Mouse (Mus musculus) 416B (cell line): ENCODE measurements around the gene Ppm1g.

Experiments
- DNase-seq: peaks from one replicate; pipeline ENCODE4 v3.0.0; 2011; ENCODE audit warnings: low read depth

Gene Ppm1g

DNA sequence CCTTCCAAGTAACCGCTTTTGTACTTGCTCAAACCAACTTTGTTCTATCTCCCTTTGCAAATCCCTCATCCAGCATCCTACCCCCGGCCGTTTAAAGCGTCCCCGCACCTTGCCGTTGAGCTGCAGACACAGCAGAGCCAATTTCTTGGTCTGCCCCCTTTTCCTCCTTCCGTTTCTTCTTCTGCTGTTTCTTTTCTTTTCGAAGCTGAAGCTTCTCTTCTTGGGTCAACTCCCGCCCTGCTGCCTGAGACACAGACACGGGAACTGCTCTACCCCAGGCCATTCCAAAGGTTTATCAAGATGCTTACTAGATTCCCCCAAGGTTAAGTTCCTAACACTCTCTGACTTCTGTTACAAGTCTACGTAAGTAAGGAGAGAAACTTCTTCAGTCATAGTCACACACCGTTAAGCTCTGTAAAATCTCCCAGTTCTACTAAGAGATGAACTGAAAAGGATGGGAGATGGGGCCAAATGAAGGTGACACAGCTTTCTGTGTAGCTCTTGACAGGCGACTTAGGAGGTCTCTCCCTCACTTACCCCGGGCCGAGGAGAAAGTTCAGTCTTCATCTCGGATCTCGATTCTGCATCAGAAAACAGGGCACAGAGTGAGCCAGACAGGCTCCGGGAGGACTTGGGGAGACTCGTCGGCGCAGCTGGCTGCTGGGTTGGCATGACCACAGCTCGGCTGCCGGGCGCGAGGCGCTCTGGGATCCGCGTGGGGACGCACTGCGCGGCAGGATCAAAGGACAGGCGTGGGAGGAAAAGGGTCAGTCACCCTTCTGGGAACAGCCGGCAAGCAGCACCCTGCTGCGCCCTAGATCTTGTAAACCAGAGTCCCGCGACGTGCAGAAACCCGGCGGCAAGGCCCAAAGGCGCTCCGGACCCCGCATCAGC is 28.2 kb downstream of the Ppm1g start:
- DNase-seq: no peak

DNA sequence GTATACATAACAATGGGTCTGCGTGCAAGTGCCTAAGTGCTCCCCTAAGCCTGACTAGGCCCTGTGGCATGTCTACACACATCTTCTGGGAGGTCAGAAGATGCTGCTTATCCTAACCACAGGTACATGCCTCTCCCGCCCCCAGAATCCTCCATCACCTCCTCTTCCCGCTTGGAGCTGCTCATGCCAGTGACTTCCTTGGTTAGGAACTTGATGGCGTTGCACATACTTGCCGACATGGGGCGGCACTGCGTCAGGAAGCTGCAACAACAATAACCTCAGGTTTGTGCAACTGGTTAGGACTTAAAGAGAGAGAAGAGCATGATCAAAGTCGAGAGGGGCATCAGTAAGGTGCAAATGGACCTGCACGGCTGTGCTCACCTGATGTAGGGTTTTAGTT is 30.3 kb downstream of the Ppm1g start:
- DNase-seq: no peak

GRCm38 (mm10) chr5:31188223-31188840 is 32.2 kb downstream of the Ppm1g start:
- DNase-seq: peak; percentile 83

DNA sequence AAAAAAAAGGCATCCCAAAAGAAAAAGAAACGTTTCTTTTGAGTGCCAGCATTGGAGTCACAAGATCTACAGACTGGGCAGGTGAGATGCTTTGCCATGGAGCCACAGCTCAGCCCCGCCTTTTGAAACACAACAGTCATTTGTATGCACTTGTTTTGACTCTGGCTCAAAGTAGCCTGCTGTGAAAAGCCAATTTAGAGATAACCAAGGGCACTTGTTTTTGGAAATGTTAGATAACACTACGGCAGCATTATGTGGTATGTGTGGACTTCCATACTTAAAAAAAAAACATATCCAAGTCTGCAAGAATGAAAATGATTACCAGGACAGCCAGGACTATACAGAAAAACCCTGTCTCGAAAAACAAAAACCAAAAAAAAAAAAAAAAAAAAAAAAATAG is 36.8 kb downstream of the Ppm1g start:
- no peak for DNase-seq

DNA sequence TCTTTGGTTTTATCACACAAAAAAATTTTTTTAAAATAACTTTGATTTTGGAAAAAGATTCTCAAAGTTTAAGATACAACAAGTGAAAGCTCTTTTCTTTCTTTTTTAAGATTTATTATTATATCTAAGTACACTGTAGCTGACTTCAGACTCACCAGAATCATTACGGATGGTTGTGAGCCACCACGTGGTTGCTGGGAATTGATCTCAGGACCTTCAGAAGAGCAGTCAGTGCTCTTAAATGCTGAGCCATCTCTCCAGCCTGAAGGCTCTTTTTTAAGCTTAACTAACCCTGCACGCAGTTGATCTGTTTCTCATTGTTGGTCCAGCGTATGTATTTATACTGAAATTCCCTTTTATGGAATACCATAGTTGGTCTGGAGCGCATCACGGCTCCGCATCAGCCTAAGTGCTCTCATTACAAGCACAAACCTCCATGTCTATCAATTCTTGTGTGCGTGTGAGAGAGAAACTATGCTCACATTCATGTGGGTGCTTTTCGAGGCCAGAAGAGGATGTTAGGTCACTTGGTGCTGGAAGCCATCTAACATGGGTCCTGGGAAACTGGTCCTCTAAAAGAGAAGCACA is 39.2 kb downstream of the Ppm1g start:
- DNase-seq: no peak

GRCm38 (mm10) chr5:31179766-31180630 is 40.5 kb downstream of the Ppm1g start, which contains the start of the genes Gm29609 and Gtf3c2:
Gene Gm29609, minus strand, starts transcription at chr5:31179911.
Gene Gtf3c2, minus strand, starts transcription at chr5:31180144.
- peak; percentile 97 for DNase-seq

GRCm38 (mm10) chr5:31179301-31179765 is 41.2 kb downstream of the Ppm1g start:
- peak; percentile 84 for DNase-seq

GRCm38 (mm10) chr5:31168630-31169029 is 51.9 kb downstream of the Ppm1g start:
- no peak for DNase-seq

DNA sequence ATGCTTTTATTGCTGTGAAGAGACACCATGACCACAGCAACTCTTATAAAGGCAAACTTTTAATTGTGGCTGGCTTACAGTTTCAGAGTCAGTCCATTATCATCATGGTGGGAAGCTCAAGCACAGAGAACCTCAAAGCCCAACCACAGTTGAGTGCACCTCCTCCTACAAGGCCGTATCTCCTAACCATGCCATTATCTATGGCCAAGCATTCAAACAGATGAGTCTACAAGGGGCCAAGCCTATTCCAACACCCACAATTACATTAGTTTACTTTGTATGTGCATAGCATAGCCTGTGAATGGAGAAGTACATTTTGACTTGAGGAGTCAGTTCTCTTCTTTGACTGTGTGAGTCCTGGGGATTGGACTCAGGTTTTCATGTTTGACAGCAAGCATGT is 55.6 kb downstream of the Ppm1g start:
- DNase-seq: no peak

DNA sequence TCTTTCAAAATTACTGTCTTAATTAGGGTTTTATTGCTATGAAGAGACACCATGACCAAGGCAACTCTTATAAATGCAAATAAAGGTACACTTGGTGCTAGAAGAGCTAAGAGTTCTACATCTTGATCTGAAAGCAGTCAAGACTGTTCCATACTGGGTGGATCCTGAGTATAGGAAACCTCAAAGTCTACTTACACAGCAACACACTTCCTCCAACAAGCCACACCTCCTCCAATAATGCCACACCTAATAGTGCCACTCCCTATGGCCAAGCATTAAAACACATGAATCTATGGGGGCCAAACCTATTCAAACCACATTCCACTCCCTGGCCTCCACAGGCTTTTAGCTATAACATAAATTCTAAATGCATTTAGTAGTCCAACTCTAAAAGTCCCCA is 58.0 kb downstream of the Ppm1g start:
- peak; percentile 55 for DNase-seq

DNA sequence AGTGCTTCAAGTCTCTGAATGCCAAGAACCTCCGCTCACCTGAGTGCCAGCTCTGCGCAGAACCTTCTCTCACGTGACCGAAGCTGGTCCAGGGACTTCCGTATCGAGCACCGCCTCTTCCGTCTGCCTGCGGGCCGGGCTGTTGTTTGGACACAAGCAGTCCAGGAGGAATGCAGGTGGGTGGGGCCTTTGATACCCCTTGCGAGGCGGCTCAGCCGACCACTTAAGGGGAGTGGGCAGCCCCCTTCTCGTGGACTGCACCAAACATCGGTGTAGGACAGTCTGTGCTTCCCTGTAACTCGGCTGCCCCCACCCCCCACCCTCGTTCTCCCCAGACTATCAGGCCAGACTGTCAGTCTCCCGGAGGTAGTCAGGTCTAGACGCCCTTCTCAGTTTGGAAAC is 66.3 kb downstream of the Ppm1g start, which contains the start of gene Mpv17:
Gene Mpv17 (minus strand): TSS at position 100 of the 402 bp plus-strand sequence.
- DNase-seq: peak; percentile 84

GRCm38 (mm10) chr5:31153516-31154151 is 66.9 kb downstream of the Ppm1g start:
- no peak for DNase-seq
